Mouse (Mus musculus) MEL (cell line): ENCODE measurements at regions not wholly inside any gene's neighbourhood (a gene's known extent, or its start where the extent isn't known, plus 50 kb on each side); places are given as distances from the start of the nearest gene placed in this dataset.

Experiments
- DNase-seq: peaks from one replicate; pipeline ENCODE4 v3.0.0; 2011; ENCODE audit warnings: low read depth, low spot score
- H3K27ac ChIP-seq: 2 replicates; pipeline ENCODE4 v1.5.1; 2012; ENCODE audit warnings: low read depth, mild to moderate bottlenecking, control low read depth, low read length, moderate library complexity; ENCODE audit not compliant: control insufficient read depth
- H3K27me3 ChIP-seq, 2 experiments: fragments of 150-350 bp in 1 of 2; sonication (generic) in 1 of 2; 2 replicates each; pipeline ENCODE4 v1.6.1; 2012; ENCODE audit warnings: low read length in 2 of 2, mild to moderate bottlenecking in 2 of 2, improper control_type of control experiment in 1 of 2, moderate library complexity in 1 of 2; ENCODE audit not compliant: insufficient read depth in 2 of 2, control insufficient read depth in 1 of 2
- H3K36me3 ChIP-seq, 2 experiments: 2 replicates each; pipeline ENCODE4 v1.6.1; 2012 to 2014; ENCODE audit warnings: low read length in 2 of 2, improper control_type of control experiment in 1 of 2, inconsistent platforms in 1 of 2, mild to moderate bottlenecking in 1 of 2; ENCODE audit not compliant: insufficient read depth in 2 of 2, control insufficient read depth in 1 of 2
- H3K4me1 ChIP-seq, 2 experiments: fragments of 150-350 bp in 1 of 2; sonication (generic) in 1 of 2; 2 replicates each; pipeline ENCODE4 v1.6.1; 2012; ENCODE audit warnings: low read length in 2 of 2, improper control_type of control experiment in 1 of 2, mild to moderate bottlenecking in 1 of 2; ENCODE audit not compliant: insufficient read depth in 2 of 2, control insufficient read depth in 1 of 2
- H3K4me3 ChIP-seq, 2 experiments: fragments of 150-350 bp in 1 of 2; sonication (generic) in 1 of 2; 2 replicates each; pipeline ENCODE4 v1.5.1; 2012; ENCODE audit warnings: low read depth in 2 of 2, low read length in 2 of 2, mild to moderate bottlenecking in 2 of 2, moderate library complexity in 2 of 2, control low read depth in 1 of 2, improper control_type of control experiment in 1 of 2; ENCODE audit not compliant: control insufficient read depth in 1 of 2, insufficient read depth in 1 of 2
- H3K79me2 ChIP-seq: 2 replicates; pipeline ENCODE4 v1.6.1; 2012; ENCODE audit warnings: mild to moderate bottlenecking, low read length, moderate library complexity; ENCODE audit not compliant: control insufficient read depth, poor library complexity, insufficient read depth
- H3K9ac ChIP-seq: 2 replicates; pipeline ENCODE4 v1.6.1; 2012; ENCODE audit warnings: low read depth, mild to moderate bottlenecking, control low read depth, low read length, moderate library complexity; ENCODE audit not compliant: control insufficient read depth, poor library complexity, severe bottlenecking
- H3K9me3 ChIP-seq: fragments of 150-350 bp; sonication (generic); replicated peaks from 2 replicates; pipeline ENCODE4 v1.6.1; 2012; ENCODE audit warnings: mild to moderate bottlenecking, low read length, improper control_type of control experiment, moderate library complexity; ENCODE audit not compliant: insufficient read depth
- BHLHE40 ChIP-seq: IDR thresholded peaks from 2 replicates; pipeline ENCODE4 v1.6.1; 2012; ENCODE audit warnings: low read depth, mild to moderate bottlenecking, inconsistent platforms, low read length, improper control_type of control experiment, borderline replicate concordance
- E2F4 ChIP-seq: IDR thresholded peaks from 2 replicates; pipeline ENCODE4 v1.6.1; 2011; ENCODE audit warnings: low read depth, low read length, improper control_type of control experiment, borderline replicate concordance
- ELF1 ChIP-seq: IDR thresholded peaks from 2 replicates; pipeline ENCODE4 v1.6.1; 2014; ENCODE audit warnings: low read depth, mild to moderate bottlenecking, inconsistent platforms, low read length, improper control_type of control experiment, moderate library complexity
- EP300 ChIP-seq, 2 experiments: IDR thresholded peaks; 2 replicates each; pipeline ENCODE4 v1.6.1; 2011; ENCODE audit warnings: improper control_type of control experiment in 2 of 2, low read length in 2 of 2, low read depth in 1 of 2, mild to moderate bottlenecking in 1 of 2
- GABPA ChIP-seq: IDR thresholded peaks from 2 replicates; pipeline ENCODE4 v1.6.1; 2012; ENCODE audit warnings: low read depth, mild to moderate bottlenecking, inconsistent platforms, low read length, improper control_type of control experiment, moderate library complexity
- MAFK ChIP-seq: IDR thresholded peaks from 2 replicates; pipeline ENCODE4 v1.6.1; 2011; ENCODE audit warnings: low read depth, mild to moderate bottlenecking, low read length, improper control_type of control experiment, borderline replicate concordance
- MAZ ChIP-seq: IDR thresholded peaks from 2 replicates; pipeline ENCODE4 v1.6.1; 2012; ENCODE audit warnings: low read depth, mild to moderate bottlenecking, inconsistent platforms, low read length, improper control_type of control experiment
- MEF2A ChIP-seq: IDR thresholded peaks from 2 replicates; pipeline ENCODE4 v1.6.1; 2014; ENCODE audit warnings: low read depth, mild to moderate bottlenecking, inconsistent platforms, low read length, improper control_type of control experiment; ENCODE audit not compliant: poor library complexity, insufficient replicate concordance, severe bottlenecking; ENCODE audit errors: extremely low read depth
- MYB ChIP-seq: IDR thresholded peaks from 2 replicates; pipeline ENCODE4 v1.6.1; 2011; ENCODE audit warnings: mild to moderate bottlenecking, low read depth, low read length, improper control_type of control experiment
- NELFE ChIP-seq: IDR thresholded peaks from 2 replicates; pipeline ENCODE4 v1.6.1; 2011; ENCODE audit warnings: low read depth, low read length, improper control_type of control experiment
- POLR2A ChIP-seq, 2 experiments: IDR thresholded peaks; 2 replicates each; pipeline ENCODE4 v1.6.1; 2011 to 2012; ENCODE audit warnings: low read length in 2 of 2, mild to moderate bottlenecking in 2 of 2, control low read depth in 1 of 2, improper control_type of control experiment in 1 of 2, low read depth in 1 of 2, moderate library complexity in 1 of 2; ENCODE audit not compliant: control insufficient read depth in 1 of 2, insufficient read depth in 1 of 2, poor library complexity in 1 of 2
- POLR2AphosphoS2 ChIP-seq: IDR thresholded peaks from 2 replicates; pipeline ENCODE4 v1.6.1; 2011; ENCODE audit warnings: low read length, improper control_type of control experiment
- POLR2AphosphoS5 ChIP-seq: IDR thresholded peaks from 2 replicates; pipeline ENCODE4 v1.6.1; 2012; ENCODE audit warnings: low read depth, borderline replicate concordance, mild to moderate bottlenecking, inconsistent platforms, low read length, moderate library complexity, mixed read lengths
- RAD21 ChIP-seq: IDR thresholded peaks from 2 replicates; pipeline ENCODE4 v1.6.1; 2011; ENCODE audit warnings: mild to moderate bottlenecking, low read depth, low read length, improper control_type of control experiment
- RCOR1 ChIP-seq: IDR thresholded peaks from 2 replicates; pipeline ENCODE4 v1.6.1; 2012; ENCODE audit warnings: low read depth, mild to moderate bottlenecking, inconsistent platforms, low read length, improper control_type of control experiment
- SIN3A ChIP-seq: IDR thresholded peaks from 2 replicates; pipeline ENCODE4 v1.6.1; 2012; ENCODE audit warnings: low read length, improper control_type of control experiment, inconsistent platforms
- SMC3 ChIP-seq: IDR thresholded peaks from 2 replicates; pipeline ENCODE4 v1.6.1; 2011; ENCODE audit warnings: low read depth, low read length, improper control_type of control experiment
- TAL1 ChIP-seq: IDR thresholded peaks from 2 replicates; pipeline ENCODE4 v1.6.1; 2012; ENCODE audit warnings: mild to moderate bottlenecking, inconsistent platforms, low read length, moderate library complexity, mixed read lengths
- TCF12 ChIP-seq: IDR thresholded peaks from 2 replicates; pipeline ENCODE4 v1.6.1; 2014; ENCODE audit warnings: low read depth, mild to moderate bottlenecking, inconsistent platforms, low read length, improper control_type of control experiment, moderate library complexity
- USF1 ChIP-seq: IDR thresholded peaks from 2 replicates; pipeline ENCODE4 v1.6.1; 2014; ENCODE audit warnings: low read depth, mild to moderate bottlenecking, inconsistent platforms, low read length, improper control_type of control experiment, moderate library complexity
- USF2 ChIP-seq, 2 experiments: IDR thresholded peaks; 2 replicates each; pipeline ENCODE4 v1.6.1; 2011 to 2012; ENCODE audit warnings: improper control_type of control experiment in 2 of 2, low read length in 2 of 2, borderline replicate concordance in 1 of 2, inconsistent platforms in 1 of 2, low read depth in 1 of 2, mild to moderate bottlenecking in 1 of 2; ENCODE audit not compliant: insufficient read depth in 1 of 2
- ZKSCAN1 ChIP-seq: IDR thresholded peaks from 2 replicates; pipeline ENCODE4 v1.6.1; 2012; ENCODE audit warnings: low read depth, mild to moderate bottlenecking, inconsistent platforms, low read length, improper control_type of control experiment, moderate library complexity
- ZMIZ1 ChIP-seq: IDR thresholded peaks from 2 replicates; pipeline ENCODE4 v1.6.1; 2012; ENCODE audit warnings: low read depth, mild to moderate bottlenecking, inconsistent platforms, low read length, improper control_type of control experiment, moderate library complexity

- Histone ChIP-seq H3K79me2 (no peaks in the 10 kb centered on the region), H3K4me1 (no peaks in the 10 kb centered on the region), H3K27ac (no peak overlapping the region), H3K9ac (no peak overlapping the region), H3K4me3 (no peak overlapping the region), H3K36me3 (no peaks in the 10 kb centered on the region), H3K27me3 (no peaks in the 10 kb centered on the region; a peak in 1 of 4 replicates), H3K9me3 (no peaks in the 10 kb centered on the region)
- no peak for DNase-seq
- TF ChIP-seq TCF12 = no peak
- no peak for TF ChIP-seq TAL1
- TF ChIP-seq ZKSCAN1 = no peak
These were observed 279.2 kb upstream of the Cdyl start for GRCm38 (mm10) chr13:35380224-35381009.

- H3K4me1 ChIP-seq = no peaks in the 10 kb centered on the region
- H3K4me3 ChIP-seq = no peak overlapping the region
- no peak for DNase-seq
- H3K9ac ChIP-seq = no peak overlapping the region
- H3K79me2 ChIP-seq = no peaks in the 10 kb centered on the region
- H3K27me3 ChIP-seq = no peaks in the 10 kb centered on the region; a peak in 1 of 4 replicates
- TF ChIP-seq GABPA = no peak
- no peak for TF ChIP-seq POLR2A (IDR thresholded peaks at IDR 0.05; ENCODE audit: control insufficient read depth in 1 of 2, insufficient read depth in 1 of 2, low read depth in 1 of 2, low read length in 2 of 2, poor library complexity in 1 of 2)
- TF ChIP-seq TAL1 = no peak
- no peak for TF ChIP-seq E2F4
- TF ChIP-seq SMC3 = no peak
- no peak for TF ChIP-seq BHLHE40
- no peaks in the 10 kb centered on the region for H3K9me3 ChIP-seq
- H3K27ac ChIP-seq = no peak overlapping the region
- no peaks in the 10 kb centered on the region for H3K36me3 ChIP-seq
These were observed 278.0 kb upstream of the Cdyl start for GRCm38 (mm10) chr13:35381641-35382040.

- Histone ChIP-seq H3K36me3 (no peaks in the 10 kb centered on the region), H3K4me3 (no peak overlapping the region), H3K9ac (no peak overlapping the region), H3K79me2 (no peaks in the 10 kb centered on the region), H3K9me3 (no peaks in the 10 kb centered on the region), H3K27ac (no peak overlapping the region), H3K4me1 (no peaks in the 10 kb centered on the region), H3K27me3 (peaks cover 0 to 1% of the 10 kb centered on the region in 2 experiments; a peak in 1 of 4 replicates)
- DNase-seq = peak; percentile 17
- TF ChIP-seq USF2 (IDR thresholded peaks at IDR 0.05; ENCODE audit: borderline replicate concordance in 1 of 2, insufficient read depth in 1 of 2, low read depth in 1 of 2, low read length in 2 of 2) = no peak
- TF ChIP-seq ELF1 = no peak
- no peak for TF ChIP-seq ZMIZ1
- TF ChIP-seq RCOR1 = no peak
- no peak for TF ChIP-seq POLR2AphosphoS2
- TF ChIP-seq E2F4 = no peak
- TF ChIP-seq TCF12 = no peak
- no peak for TF ChIP-seq NELFE
- no peak for TF ChIP-seq TAL1
- TF ChIP-seq MYB = no peak
- no peak for TF ChIP-seq BHLHE40
- no peak for TF ChIP-seq EP300 (IDR thresholded peaks at IDR 0.05; ENCODE audit: low read depth in 1 of 2, low read length in 2 of 2)
- no peak for TF ChIP-seq MAZ
- no peak for TF ChIP-seq MEF2A
- TF ChIP-seq SIN3A = no peak
- no peak for TF ChIP-seq RAD21
- no peak for TF ChIP-seq MAFK
- TF ChIP-seq USF1 = no peak
- no peak for TF ChIP-seq POLR2AphosphoS5
These were observed 276.5 kb upstream of the Cdyl start for GRCm38 (mm10) chr13:35383000-35383623.
